Mouse (Mus musculus): ENCODE results near the gene Tnfrsf13c. TPM values are rescaled to one million over a fixed set of nuclear protein-coding genes. Genes with fewer than 3 reads are reported as not detected.

The Tnfrsf13c gene
- polyA plus RNA-seq, 1 experiment from 2014 or later: not detected

GRCm38 (mm10) chr15:82220003-82220675 lies 4.0 kb downstream of the Tnfrsf13c start:
- Histone ChIP-seq H3K9me3 (ENCODE audit: low read depth, low read length) (no peaks in the 10 kb centered on the region), H3K27ac (ENCODE audit: low read depth) (no peak overlapping the region), H3K4me1 (ENCODE audit: insufficient read depth) (peaks cover 4% of the 10 kb centered on the region; the same call in 1 of the 2 replicates), H3K27me3 (ENCODE audit: insufficient read depth, low read length) (peaks cover 50% of the 10 kb centered on the region), H3K9ac (no peak overlapping the region), H3K4me3 (ENCODE audit: low read depth, low read length) (no peak overlapping the region), H3K4me2 (no peak overlapping the region), H3K36me3 (ENCODE audit: insufficient read depth) (no peaks in the 10 kb centered on the region)
- no peak for DNase-seq
- TF ChIP-seq CTCF (IDR thresholded peaks at IDR 0.05; ENCODE audit: low read depth): no peak
- WGBS: 63% methylated on average over 12 of the region's 12 CpGs
- no peak for ATAC-seq (ENCODE audit: insufficient read depth)

GRCm38 (mm10) chr15:82218778-82219666 lies 5.1 kb downstream of the Tnfrsf13c start:
- Histone ChIP-seq H3K9me3 (ENCODE audit: low read depth, low read length) (no peaks in the 10 kb centered on the region), H3K4me2 (no peak overlapping the region), H3K36me3 (ENCODE audit: insufficient read depth) (no peaks in the 10 kb centered on the region), H3K4me3 (ENCODE audit: low read depth, low read length) (no peak overlapping the region), H3K9ac (no peak overlapping the region), H3K27me3 (ENCODE audit: insufficient read depth, low read length) (peaks cover 50% of the 10 kb centered on the region), H3K4me1 (ENCODE audit: insufficient read depth) (no peaks in the 10 kb centered on the region), H3K27ac (ENCODE audit: low read depth) (no peak overlapping the region)
- DNase-seq (no peak), ATAC-seq (ENCODE audit: insufficient read depth) (no peak)
- WGBS: 74% methylated on average over 26 of the region's 26 CpGs
- TF ChIP-seq CTCF (IDR thresholded peaks at IDR 0.05; ENCODE audit: low read depth): no peak

GRCm38 (mm10) chr15:82217980-82218379 lies 6.2 kb downstream of the Tnfrsf13c start:
- no peak overlapping the region for H3K27ac ChIP-seq (ENCODE audit: low read depth)
- H3K9ac ChIP-seq: no peak overlapping the region
- no peak for DNase-seq
- H3K4me1 ChIP-seq (ENCODE audit: insufficient read depth): no peaks in the 10 kb centered on the region
- H3K4me3 ChIP-seq (ENCODE audit: low read depth, low read length): no peak overlapping the region
- no peaks in the 10 kb centered on the region for H3K9me3 ChIP-seq (ENCODE audit: low read depth, low read length)
- no peaks in the 10 kb centered on the region for H3K36me3 ChIP-seq (ENCODE audit: insufficient read depth)
- 29% methylated on average over 9 of the region's 9 CpGs for WGBS
- H3K4me2 ChIP-seq: no peak overlapping the region
- no peak for TF ChIP-seq CTCF (IDR thresholded peaks at IDR 0.05; ENCODE audit: low read depth)
- no peak for ATAC-seq (ENCODE audit: insufficient read depth)
- H3K27me3 ChIP-seq (ENCODE audit: insufficient read depth, low read length): peaks cover 50% of the 10 kb centered on the region

GRCm38 (mm10) chr15:82217039-82217438 lies 7.1 kb downstream of the Tnfrsf13c start:
- DNase-seq: no peak
- H3K27me3 ChIP-seq (ENCODE audit: insufficient read depth, low read length): peaks cover 59% of the 10 kb centered on the region
- WGBS: 18% methylated on average over 7 of the region's 7 CpGs

GRCm38 (mm10) chr15:82216142-82216827 lies 7.9 kb downstream of the Tnfrsf13c start:
- no peak overlapping the region for H3K9ac ChIP-seq
- no peak for ATAC-seq (ENCODE audit: insufficient read depth)
- TF ChIP-seq CTCF (IDR thresholded peaks at IDR 0.05; ENCODE audit: low read depth): no peak
- peak; percentile 21 for DNase-seq
- no peaks in the 10 kb centered on the region for H3K36me3 ChIP-seq (ENCODE audit: insufficient read depth)
- H3K4me1 ChIP-seq (ENCODE audit: insufficient read depth): no peaks in the 10 kb centered on the region
- no peak overlapping the region for H3K27ac ChIP-seq (ENCODE audit: low read depth)
- peaks cover 67% of the 10 kb centered on the region for H3K27me3 ChIP-seq (ENCODE audit: insufficient read depth, low read length)
- no peak overlapping the region for H3K4me2 ChIP-seq
- no peaks in the 10 kb centered on the region for H3K9me3 ChIP-seq (ENCODE audit: low read depth, low read length)
- no peak overlapping the region for H3K4me3 ChIP-seq (ENCODE audit: low read depth, low read length)
- 45% methylated on average over 20 of the region's 20 CpGs for WGBS

More at GRCm38 (mm10) chr15:82217039-82217438, 7.1 kb downstream of the Tnfrsf13c start:
- Histone ChIP-seq H3K9ac (no peak overlapping the region), H3K9me3 (ENCODE audit: low read depth, low read length) (no peaks in the 10 kb centered on the region), H3K36me3 (ENCODE audit: insufficient read depth) (no peaks in the 10 kb centered on the region), H3K4me3 (ENCODE audit: low read depth, low read length) (no peak overlapping the region), H3K27ac (ENCODE audit: low read depth) (no peak overlapping the region), H3K4me2 (no peak overlapping the region), H3K4me1 (ENCODE audit: insufficient read depth) (no peaks in the 10 kb centered on the region)
- ATAC-seq (ENCODE audit: insufficient read depth): no peak
- no peak for TF ChIP-seq CTCF (IDR thresholded peaks at IDR 0.05; ENCODE audit: low read depth)

GRCm38 (mm10) chr15:82215332-82216046 lies 8.7 kb downstream of the Tnfrsf13c start:
- DNase-seq (no peak), ATAC-seq (ENCODE audit: insufficient read depth) (no peak)
- Histone ChIP-seq H3K27me3 (ENCODE audit: insufficient read depth, low read length) (peaks cover 68% of the 10 kb centered on the region), H3K9me3 (ENCODE audit: low read depth, low read length) (no peaks in the 10 kb centered on the region), H3K27ac (ENCODE audit: low read depth) (no peak overlapping the region), H3K4me1 (ENCODE audit: insufficient read depth) (no peaks in the 10 kb centered on the region), H3K9ac (no peak overlapping the region), H3K4me3 (ENCODE audit: low read depth, low read length) (no peak overlapping the region), H3K36me3 (ENCODE audit: insufficient read depth) (no peaks in the 10 kb centered on the region), H3K4me2 (no peak overlapping the region)
- 27% methylated on average over 11 of the region's 11 CpGs for WGBS
- no peak for TF ChIP-seq CTCF (IDR thresholded peaks at IDR 0.05; ENCODE audit: low read depth)

Data from lung, embryonic 14.5 days (tissue).